Mouse (Mus musculus): ENCODE results near the gene Lamtor3.
"Not testable (repeated sequence)": the region's sequence is repeated elsewhere in the genome, so short reads cannot be mapped to it uniquely, and the experiment has no call there.

Gene Lamtor3

GRCm38 (mm10) chr3:137961736-137962385, 43.6 kb downstream of the Lamtor3 start:
- peak in 1 of 2 experiments; percentile 40 for DNase-seq (ENCODE audit: low spot score in 2 of 2)

- DNase-seq (ENCODE audit: low spot score in 2 of 2), result no peak
Measured at GRCm38 (mm10) chr3:137963508-137963907, 45.2 kb downstream of the Lamtor3 start.

- DNase-seq (ENCODE audit: low spot score in 2 of 2), result not testable (repeated sequence)
Measured at GRCm38 (mm10) chr3:137964014-137964413, 45.7 kb downstream of the Lamtor3 start.

- no peak for DNase-seq (ENCODE audit: low spot score in 2 of 2)
Measured at GRCm38 (mm10) chr3:137968105-137968819, 50.0 kb downstream of the Lamtor3 start.

GRCm38 (mm10) chr3:137968820-137969486, 50.6 kb downstream of the Lamtor3 start:
- DNase-seq (ENCODE audit: low spot score in 2 of 2), result no peak

GRCm38 (mm10) chr3:137969951-137970350, 51.6 kb downstream of the Lamtor3 start:
- DNase-seq (ENCODE audit: low spot score in 2 of 2), result no peak

GRCm38 (mm10) chr3:137972224-137972623, 53.9 kb downstream of the Lamtor3 start:
- no peak for DNase-seq (ENCODE audit: low spot score in 2 of 2)

GRCm38 (mm10) chr3:137972989-137973388, 54.7 kb downstream of the Lamtor3 start:
- no peak for DNase-seq (ENCODE audit: low spot score in 2 of 2)

- no peak for DNase-seq (ENCODE audit: low spot score in 2 of 2)
Measured at GRCm38 (mm10) chr3:137974306-137974705, 56.0 kb downstream of the Lamtor3 start.

GRCm38 (mm10) chr3:137975435-137975834, 57.1 kb downstream of the Lamtor3 start:
- no peak for DNase-seq (ENCODE audit: low spot score in 2 of 2)

GRCm38 (mm10) chr3:137975856-137976423, 57.6 kb downstream of the Lamtor3 start:
- DNase-seq (ENCODE audit: low spot score in 2 of 2), result no peak

- no peak for DNase-seq (ENCODE audit: low spot score in 2 of 2)
Measured at GRCm38 (mm10) chr3:137976943-137977628, 58.8 kb downstream of the Lamtor3 start.

GRCm38 (mm10) chr3:137977629-137978041, 59.3 kb downstream of the Lamtor3 start:
- DNase-seq (ENCODE audit: low spot score in 2 of 2), result no peak

GRCm38 (mm10) chr3:137978233-137978632, 59.9 kb downstream of the Lamtor3 start:
- no peak for DNase-seq (ENCODE audit: low spot score in 2 of 2)
